Mouse (Mus musculus): ENCODE results near the gene Gramd4. TPM values are rescaled to one million over a fixed set of nuclear protein-coding genes. Genes with fewer than 3 reads are reported as not detected.
A peak's percentile ranks its signal among the peaks of the same experiment; 100 is the strongest.
"Not testable (repeated sequence)": the region's sequence is repeated elsewhere in the genome, so short reads cannot be mapped to it uniquely, and the experiment has no call there.

Gene Gramd4
- polyA plus RNA-seq, 1 experiment from 2014 or later = 12.4 TPM

DNA sequence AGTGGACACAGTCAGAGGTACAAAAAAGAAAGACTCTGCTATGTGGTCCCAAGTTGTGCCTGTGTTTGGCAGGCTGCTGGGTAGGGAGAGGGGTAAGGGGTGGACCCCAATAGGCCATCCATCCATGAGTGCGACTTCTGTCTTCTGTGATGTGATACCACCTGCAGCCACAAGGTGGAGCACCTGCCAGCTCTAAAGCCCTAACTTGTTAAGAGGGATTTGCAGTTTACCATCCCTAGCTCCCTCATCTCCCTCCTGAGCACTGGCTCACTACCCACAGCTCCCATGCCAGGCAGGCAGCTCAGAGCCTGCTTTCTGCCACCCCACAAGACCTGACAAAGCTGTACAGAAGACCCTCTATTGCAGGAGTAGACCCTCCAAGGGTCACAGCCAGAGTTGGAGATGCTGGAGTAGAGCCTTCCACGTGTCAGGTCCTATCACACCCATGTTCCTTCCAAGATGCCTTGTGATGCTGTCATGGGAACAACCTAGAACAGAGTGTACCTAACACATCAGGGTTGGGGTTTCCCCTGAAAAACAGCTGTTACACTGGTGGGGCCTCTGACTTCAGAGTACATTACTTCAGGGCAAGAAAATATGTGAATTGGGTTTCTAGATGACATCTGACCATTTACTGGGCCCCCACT is 3.5 kb upstream of the Gramd4 start:
- 39% methylated on average over 2 of the region's 2 CpGs for WGBS
- Histone ChIP-seq H3K27ac (no peak overlapping the region), H3K4me1 (replicated peaks) (peaks cover 14% of the 10 kb centered on the region), H3K4me3 (replicated peaks) (no peak overlapping the region), H3K36me3 (no peaks in the 10 kb centered on the region), H3K4me2 (replicated peaks) (no peak overlapping the region), H3K9me3 (no peaks in the 10 kb centered on the region), H3K27me3 (replicated peaks) (no peaks in the 10 kb centered on the region), H3K9ac (no peak overlapping the region)
- ATAC-seq = 0 out of 2 replicates have a peak, but pooled peaks have one; percentile 15

DNA sequence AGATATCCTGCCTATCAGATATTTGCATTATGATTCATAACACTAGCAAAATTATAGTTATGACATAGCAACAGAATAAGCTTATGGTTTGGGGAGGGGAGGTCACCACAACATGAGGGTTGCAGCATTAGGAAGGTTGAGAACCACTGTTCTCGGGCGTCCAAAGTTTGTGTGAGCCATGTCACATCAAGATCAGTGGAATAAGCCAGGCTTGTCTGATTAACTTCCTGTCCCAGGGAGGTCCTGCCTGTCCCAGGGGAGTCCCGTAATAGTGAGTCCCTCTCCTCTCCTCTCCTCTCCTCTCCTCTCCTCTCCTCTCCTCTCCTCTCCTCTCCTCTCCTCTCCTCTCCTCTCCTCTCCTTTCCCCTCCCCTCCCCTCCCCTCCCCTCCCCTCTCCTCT is 2.6 kb upstream of the Gramd4 start:
- ATAC-seq; H3K9ac ChIP-seq; H3K27ac ChIP-seq; H3K4me2 ChIP-seq (replicated peaks); H3K36me3 ChIP-seq; H3K9me3 ChIP-seq; H3K4me3 ChIP-seq (replicated peaks); H3K27me3 ChIP-seq (replicated peaks): not testable (repeated sequence)
- 66% methylated on average over 3 of the region's 3 CpGs for WGBS
- peaks cover 20% of the 10 kb centered on the region for H3K4me1 ChIP-seq (replicated peaks)

DNA sequence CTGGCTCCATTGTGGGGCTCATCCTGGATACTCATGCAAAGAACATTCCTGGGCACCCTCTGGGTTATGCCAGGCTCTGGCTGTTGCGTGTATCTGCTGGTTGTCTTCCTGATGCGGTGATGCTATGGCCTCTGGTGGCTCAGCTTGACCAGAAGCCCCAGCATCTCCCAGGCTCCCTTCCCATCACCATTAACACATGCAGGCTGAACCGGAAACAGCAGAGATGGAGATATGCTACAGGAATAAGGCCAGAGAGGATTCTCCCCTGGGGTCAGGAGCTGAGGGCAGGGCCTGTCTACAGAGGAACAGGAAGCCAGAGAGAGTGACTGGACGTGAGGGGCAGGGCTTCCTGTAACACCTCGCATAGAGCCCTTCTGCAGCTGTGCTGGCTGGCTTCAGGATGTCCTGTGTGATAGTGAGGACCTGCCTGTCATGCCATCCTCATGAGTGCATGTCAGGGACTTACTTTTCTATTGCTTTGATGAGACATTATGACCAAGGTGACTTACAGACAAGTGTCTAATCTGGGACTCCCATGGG is 1.2 kb upstream of the Gramd4 start:
- no peak overlapping the region for H3K4me3 ChIP-seq (replicated peaks)
- peaks cover 32% of the 10 kb centered on the region for H3K4me1 ChIP-seq (replicated peaks)
- no peak overlapping the region for H3K27ac ChIP-seq

DNA sequence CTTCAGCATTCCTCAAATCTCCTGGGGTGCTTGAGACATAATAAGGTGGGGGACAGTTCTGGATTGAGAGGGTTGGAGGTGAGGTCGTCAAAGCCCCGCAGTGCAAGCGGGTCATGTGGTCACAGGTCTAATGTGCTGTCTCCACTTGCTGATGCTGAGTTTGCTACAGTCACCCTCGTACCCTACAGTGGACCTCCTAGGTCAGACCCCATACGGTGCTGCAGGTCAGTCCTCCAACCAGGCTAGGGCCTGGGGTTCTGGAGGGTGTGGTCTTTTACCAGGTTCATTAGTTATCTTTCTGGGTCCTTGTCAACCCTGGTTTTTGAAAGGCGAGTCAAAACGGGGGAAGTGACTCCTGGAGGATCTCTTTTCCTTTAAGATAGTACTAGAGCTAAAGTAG is 413 bp downstream of the Gramd4 start:
- no peak overlapping the region for H3K27ac ChIP-seq
- no peak for ATAC-seq
- peak overlapping the region; percentile 86 for H3K4me3 ChIP-seq (replicated peaks)
- H3K36me3 ChIP-seq = no peaks in the 10 kb centered on the region
- 7% methylated on average over 7 of the region's 7 CpGs for WGBS
- H3K9ac ChIP-seq = peak overlapping the region; percentile 81
- peaks cover 42% of the 10 kb centered on the region for H3K4me1 ChIP-seq (replicated peaks)
- H3K9me3 ChIP-seq = no peaks in the 10 kb centered on the region
- H3K4me2 ChIP-seq (replicated peaks) = peak overlapping the region; percentile 89
- no peaks in the 10 kb centered on the region for H3K27me3 ChIP-seq (replicated peaks)

More for the DNA sequence above, 1.2 kb upstream of the Gramd4 start:
- no peaks in the 10 kb centered on the region for H3K27me3 ChIP-seq (replicated peaks)
- ATAC-seq = no peak
- no peak overlapping the region for H3K4me2 ChIP-seq (replicated peaks)
- no peaks in the 10 kb centered on the region for H3K9me3 ChIP-seq
- H3K9ac ChIP-seq = no peak overlapping the region
- no peaks in the 10 kb centered on the region for H3K36me3 ChIP-seq
- WGBS = 78% methylated on average over 5 of the region's 5 CpGs

DNA sequence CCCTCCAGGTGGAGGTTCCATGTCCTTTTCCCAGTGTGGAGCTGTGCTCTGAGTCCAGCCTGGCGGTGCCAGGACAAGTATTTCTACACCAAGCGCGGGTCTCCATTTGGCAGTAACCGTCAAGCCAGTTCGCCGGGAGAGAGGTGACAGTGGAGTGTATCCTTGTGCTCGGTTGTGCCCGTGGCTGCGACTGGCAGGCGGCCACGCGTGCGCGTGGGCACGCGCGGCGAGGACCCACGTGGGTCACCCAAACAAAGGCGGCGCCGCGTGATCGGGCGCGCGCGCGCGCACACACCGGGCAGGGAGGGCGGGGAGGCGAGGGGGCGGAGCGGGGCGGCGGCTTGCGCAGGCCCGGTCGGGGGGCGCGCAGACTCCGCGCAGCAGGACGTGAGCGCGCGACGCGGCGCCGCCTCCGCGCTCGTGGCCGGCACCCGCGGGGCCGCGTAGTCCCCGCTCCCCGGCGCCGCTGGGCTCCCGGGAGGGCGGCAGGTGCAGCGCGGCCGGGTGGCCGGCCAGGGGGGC is 960 bp downstream of the Gramd4 start:
- Histone ChIP-seq H3K9ac (peak overlapping the region; percentile 81), H3K36me3 (no peaks in the 10 kb centered on the region), H3K27me3 (replicated peaks) (no peaks in the 10 kb centered on the region), H3K4me3 (replicated peaks) (peak overlapping the region; percentile 86), H3K9me3 (no peaks in the 10 kb centered on the region), H3K4me2 (replicated peaks) (peak overlapping the region; percentile 89), H3K27ac (peak overlapping the region; percentile 73), H3K4me1 (replicated peaks) (peaks cover 42% of the 10 kb centered on the region)
- WGBS = under 1% methylated on average over 58 of the region's 70 CpGs
- peak; percentile 85 for ATAC-seq

DNA sequence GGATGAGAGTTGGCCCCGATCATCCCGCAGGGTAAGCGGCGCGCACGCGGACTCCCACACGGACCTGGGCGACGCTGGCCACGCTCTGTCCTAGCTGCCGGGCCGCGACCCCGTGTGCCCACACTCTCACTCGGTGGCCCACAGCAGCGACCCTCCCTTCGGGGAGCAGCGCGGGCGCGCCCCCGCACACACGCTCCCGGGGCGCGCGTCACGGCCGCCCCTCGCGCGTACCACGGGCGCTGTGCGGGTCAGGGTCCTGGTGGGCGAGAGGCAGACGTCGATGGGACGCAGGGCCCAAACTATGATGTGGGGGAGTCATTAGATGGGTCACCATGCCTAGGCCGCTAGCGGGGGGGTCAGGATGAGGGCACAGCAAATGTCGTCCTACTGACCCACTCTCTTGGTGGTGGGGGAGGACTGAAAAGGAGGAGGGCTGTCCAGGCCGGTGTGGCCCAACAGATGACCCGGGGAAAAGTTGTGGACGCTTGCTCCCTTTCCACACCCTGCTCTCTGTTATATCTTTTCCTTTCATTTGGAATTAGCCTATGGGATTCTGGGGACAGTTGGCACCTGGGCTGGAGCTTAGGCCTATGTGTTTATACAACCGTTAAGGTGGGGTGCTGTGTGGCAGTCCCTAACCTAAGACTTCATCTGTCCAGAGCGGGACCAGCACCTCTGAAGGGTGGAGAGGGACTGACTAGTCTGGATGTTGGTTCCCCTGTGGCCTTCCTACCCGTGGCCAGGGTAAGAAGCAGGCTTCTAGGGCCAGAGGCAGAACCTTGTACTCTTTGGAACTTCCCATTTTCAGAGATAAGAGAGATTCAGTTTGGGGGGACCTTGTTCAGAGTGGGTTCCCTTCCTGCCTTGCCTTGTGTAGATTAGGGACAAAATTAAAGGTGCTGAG is 1.7 kb downstream of the Gramd4 start:
- peaks cover 42% of the 10 kb centered on the region for H3K4me1 ChIP-seq (replicated peaks)
- H3K4me2 ChIP-seq (replicated peaks) = peak overlapping the region; percentile 89
- H3K36me3 ChIP-seq = no peaks in the 10 kb centered on the region
- H3K27ac ChIP-seq = peak overlapping the region; percentile 73
- H3K27me3 ChIP-seq (replicated peaks) = no peaks in the 10 kb centered on the region
- no peaks in the 10 kb centered on the region for H3K9me3 ChIP-seq
- ATAC-seq = no peak; the same call in 1 of the 2 replicates
- peak overlapping the region; percentile 81 for H3K9ac ChIP-seq
- peak overlapping the region; percentile 86 for H3K4me3 ChIP-seq (replicated peaks)
- 3% methylated on average over 46 of the region's 49 CpGs for WGBS

DNA sequence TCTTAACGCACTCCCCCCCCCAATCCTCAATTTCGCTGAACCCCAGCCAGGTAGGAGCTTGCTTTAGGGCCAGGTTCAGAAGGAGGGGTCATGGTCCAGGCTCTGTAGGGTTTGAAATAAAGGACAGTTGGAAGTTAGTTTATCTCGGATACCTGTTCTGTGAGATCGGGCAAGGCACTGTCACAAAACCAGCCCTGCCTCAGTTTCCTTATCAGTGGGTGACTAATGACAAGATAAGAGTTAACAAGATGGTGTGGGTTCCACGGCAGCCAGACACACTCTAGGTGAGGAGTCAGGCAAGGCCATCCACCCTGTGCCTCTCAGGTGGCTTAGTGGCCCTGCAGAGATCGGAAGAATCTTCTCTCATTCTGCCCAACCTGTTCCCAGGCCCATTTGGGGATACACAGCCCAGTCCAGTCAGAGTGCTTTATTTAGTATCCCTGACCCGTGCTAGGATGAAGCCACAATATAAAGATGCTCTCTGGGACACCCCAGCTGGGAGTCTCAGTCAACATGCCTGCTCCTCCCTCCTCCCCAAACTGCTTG is 2.4 kb downstream of the Gramd4 start:
- no peaks in the 10 kb centered on the region for H3K27me3 ChIP-seq (replicated peaks)
- peak overlapping the region; percentile 89 for H3K4me2 ChIP-seq (replicated peaks)
- no peak overlapping the region for H3K27ac ChIP-seq
- 77% methylated on average over 7 of the region's 7 CpGs for WGBS
- H3K9ac ChIP-seq = 0 out of 2 replicates have a peak overlapping the region, but pooled peaks have one; percentile 81
- H3K9me3 ChIP-seq = no peaks in the 10 kb centered on the region
- H3K36me3 ChIP-seq = no peaks in the 10 kb centered on the region
- H3K4me3 ChIP-seq (replicated peaks) = 0 out of 2 replicates have a peak overlapping the region, but pooled peaks have one; percentile 86
- no peak for ATAC-seq
- H3K4me1 ChIP-seq (replicated peaks) = peaks cover 46% of the 10 kb centered on the region

DNA sequence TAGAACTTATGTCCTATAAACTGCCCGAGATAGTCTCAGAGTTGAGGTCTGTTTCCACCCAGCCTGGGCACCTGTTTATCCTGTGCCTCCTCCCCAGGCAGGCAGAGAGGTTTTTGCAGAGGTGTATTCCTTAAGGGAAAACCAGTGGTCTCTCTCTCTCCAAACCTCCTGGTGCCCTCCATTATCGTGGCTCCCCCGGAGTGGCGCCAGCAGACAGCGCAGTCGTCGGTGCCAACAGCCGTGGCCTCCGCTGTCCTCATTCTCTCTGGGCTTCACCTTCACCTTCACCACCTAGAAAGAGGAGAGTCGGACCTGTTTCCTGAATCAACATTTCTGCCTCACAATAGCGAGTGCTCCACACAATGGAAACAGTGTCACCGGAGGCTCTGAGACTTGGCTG is 3.1 kb downstream of the Gramd4 start:
- ATAC-seq = no peak

DNA sequence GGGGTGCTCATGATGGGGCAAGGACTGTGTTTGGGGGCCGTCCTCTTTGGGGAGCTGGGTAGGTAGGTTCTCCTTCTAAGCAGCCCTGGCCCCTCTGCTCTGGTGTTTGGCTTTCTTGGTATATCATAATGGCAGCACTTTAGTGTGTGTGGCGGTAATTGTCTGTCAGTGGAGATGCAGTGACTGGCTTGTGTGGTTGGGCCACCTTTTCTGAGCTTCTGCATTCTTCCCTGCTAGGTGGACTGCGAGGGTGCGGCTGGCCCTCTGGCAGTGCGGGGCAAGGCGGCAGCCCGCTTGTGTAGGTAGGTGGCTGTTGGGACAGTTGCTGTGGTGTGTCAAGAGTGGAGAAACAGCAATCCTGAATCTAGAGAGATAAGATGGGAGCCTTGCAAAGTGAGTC is 3.7 kb downstream of the Gramd4 start:
- ATAC-seq = no peak
- peaks cover 48% of the 10 kb centered on the region for H3K4me1 ChIP-seq (replicated peaks)
- H3K9me3 ChIP-seq = no peaks in the 10 kb centered on the region
- H3K4me3 ChIP-seq (replicated peaks) = no peak overlapping the region
- H3K4me2 ChIP-seq (replicated peaks) = peak overlapping the region; percentile 26; the same call in 1 of the 2 replicates
- H3K27me3 ChIP-seq (replicated peaks) = no peaks in the 10 kb centered on the region
- no peaks in the 10 kb centered on the region for H3K36me3 ChIP-seq
- no peak overlapping the region for H3K9ac ChIP-seq
- H3K27ac ChIP-seq = 0 out of 2 replicates have a peak overlapping the region, but pooled peaks have one; percentile 33
- 81% methylated on average over 7 of the region's 7 CpGs for WGBS

More for the DNA sequence above, 3.1 kb downstream of the Gramd4 start:
- Histone ChIP-seq H3K4me1 (replicated peaks) (peaks cover 48% of the 10 kb centered on the region), H3K9ac (no peak overlapping the region), H3K27me3 (replicated peaks) (no peaks in the 10 kb centered on the region), H3K36me3 (no peaks in the 10 kb centered on the region), H3K9me3 (no peaks in the 10 kb centered on the region), H3K4me2 (replicated peaks) (no peak overlapping the region), H3K27ac (no peak overlapping the region), H3K4me3 (replicated peaks) (no peak overlapping the region)
- WGBS = 79% methylated on average over 12 of the region's 12 CpGs

DNA sequence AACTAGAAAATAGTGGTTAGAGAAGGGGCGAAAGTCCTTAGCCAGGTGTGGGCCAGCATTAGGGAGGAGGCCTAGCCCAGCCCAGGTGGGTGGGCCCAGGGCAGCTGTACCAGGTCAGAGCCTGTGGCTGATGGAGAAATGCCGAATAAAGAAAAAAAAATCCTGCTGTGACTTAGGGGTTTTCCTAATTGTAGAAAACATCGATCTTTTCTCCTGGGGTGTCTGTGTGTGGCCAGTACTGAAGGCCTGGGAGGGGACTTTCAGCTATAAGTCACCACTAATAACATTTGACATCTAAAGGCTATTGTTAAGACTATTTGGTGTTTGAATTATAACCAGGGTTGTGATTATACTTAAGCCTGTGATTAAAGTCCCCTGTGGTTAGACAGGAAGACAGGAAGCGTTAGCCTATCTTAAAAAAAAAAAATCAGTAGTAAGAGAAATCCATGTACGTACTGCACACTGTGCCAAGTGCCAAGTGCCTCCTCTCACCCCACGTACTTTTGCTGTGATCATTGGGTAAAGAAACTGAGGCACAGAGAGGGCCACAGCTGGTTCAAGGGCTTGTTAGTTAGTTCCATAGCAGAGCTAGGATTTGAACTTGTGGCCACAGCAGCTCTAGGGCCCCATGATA is 4.5 kb downstream of the Gramd4 start:
- H3K27me3 ChIP-seq (replicated peaks) = no peaks in the 10 kb centered on the region
- no peak for ATAC-seq
- WGBS = 57% methylated on average over 6 of the region's 6 CpGs
- no peaks in the 10 kb centered on the region for H3K9me3 ChIP-seq
- no peaks in the 10 kb centered on the region for H3K36me3 ChIP-seq
- H3K4me2 ChIP-seq (replicated peaks) = peak overlapping the region; percentile 26; the same call in 1 of the 2 replicates
- no peak overlapping the region for H3K9ac ChIP-seq
- no peak overlapping the region for H3K4me3 ChIP-seq (replicated peaks)
- H3K4me1 ChIP-seq (replicated peaks) = peaks cover 53% of the 10 kb centered on the region
- no peak overlapping the region for H3K27ac ChIP-seq

DNA sequence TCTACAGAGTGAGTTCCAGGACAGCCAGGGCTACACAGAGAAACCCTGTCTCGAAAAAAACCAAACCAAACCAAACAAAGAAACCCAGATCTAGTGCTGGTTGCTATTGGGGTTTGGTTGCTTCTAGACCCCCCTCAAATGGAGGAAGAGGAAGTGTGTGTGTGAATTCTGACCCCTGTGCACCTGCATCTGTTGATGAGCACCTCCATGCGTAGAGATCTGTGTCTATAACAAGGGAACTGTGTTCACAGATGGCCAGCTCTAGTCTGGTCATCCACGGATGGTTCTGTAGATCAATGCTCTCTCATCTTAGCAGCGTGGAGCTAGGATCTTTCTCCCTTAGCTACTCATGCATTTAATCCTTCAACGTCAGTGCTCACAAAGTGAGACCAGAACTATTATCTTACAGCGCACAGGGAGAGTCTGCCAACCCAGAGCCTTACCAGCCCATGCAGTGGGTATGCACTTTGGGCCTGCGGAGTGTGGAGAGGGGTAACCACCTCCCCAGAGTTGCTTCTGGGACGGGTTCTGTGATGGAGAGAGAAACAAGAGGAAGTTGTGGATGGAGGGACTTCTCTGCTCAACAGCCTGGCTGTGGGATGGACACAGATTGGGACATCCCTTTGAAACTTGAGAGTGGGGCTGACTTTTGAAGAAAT is 6.8 kb downstream of the Gramd4 start:
- Histone ChIP-seq H3K4me2 (replicated peaks) (no peak overlapping the region), H3K9ac (no peak overlapping the region), H3K27me3 (replicated peaks) (no peaks in the 10 kb centered on the region), H3K27ac (no peak overlapping the region), H3K4me3 (replicated peaks) (no peak overlapping the region), H3K36me3 (no peaks in the 10 kb centered on the region), H3K9me3 (no peaks in the 10 kb centered on the region), H3K4me1 (replicated peaks) (peaks cover 51% of the 10 kb centered on the region)
- ATAC-seq = no peak
- 84% methylated on average over 8 of the region's 8 CpGs for WGBS
